8 mouse cellular contexts compared by ENCODE assay signal in genomic region chr11:103101866-103102501, GRCm38 (mm10). TPM values are rescaled to one million over a fixed set of nuclear protein-coding genes. Genes with fewer than 3 reads are reported as not detected.
DNase-seq lines count a peak whose midpoint lies in the region; ATAC-seq and TF ChIP-seq lines count a peak whose summit lies in the region.

No protein-coding gene starts in this region.

- no peaks in the 10 kb centered on the region for H3K36me3 ChIP-seq in thymus, adult 2 months (ENCODE audit: control insufficient read depth, insufficient read depth, low read length)
- no peaks in the 10 kb centered on the region for H3K36me3 ChIP-seq in hindbrain, postnatal 0 days (ENCODE audit: insufficient read depth, low read length)

- no peak for TF ChIP-seq POLR2A in thymus, adult 2 months (IDR thresholded peaks at IDR 0.05; ENCODE audit: control insufficient read depth, extremely low read depth, insufficient read depth, low read length, poor library complexity)

- TF ChIP-seq CTCF in thymus, adult 2 months (IDR thresholded peaks at IDR 0.05; ENCODE audit: borderline replicate concordance, control insufficient read depth, extremely low read depth, insufficient read depth, low read length, poor library complexity) = no peak
- no peak for TF ChIP-seq CTCF in gastrocnemius, adult 2 months (IDR thresholded peaks at IDR 0.05)
- TF ChIP-seq CTCF in hindbrain, postnatal 0 days (IDR thresholded peaks at IDR 0.05; ENCODE audit: low read depth) = no peak

- peaks cover 25% of the 10 kb centered on the region for H3K4me1 ChIP-seq in thymus, adult 2 months (replicated peaks; ENCODE audit: control insufficient read depth, insufficient read depth, low read length)
- no peaks in the 10 kb centered on the region for H3K4me1 ChIP-seq in hindbrain, postnatal 0 days (ENCODE audit: insufficient read depth, low read length)

- H3K27me3 ChIP-seq in thymus, adult 2 months (ENCODE audit: control insufficient read depth, insufficient read depth, low read length) = peaks cover 5% of the 10 kb centered on the region; the same call in 1 of the 2 replicates
- 0 out of 2 replicates have a peak, but pooled peaks cover 3% of the 10 kb centered on the region for H3K27me3 ChIP-seq in hindbrain, postnatal 0 days (ENCODE audit: insufficient read depth, low read length)

- no peak overlapping the region for H3K27ac ChIP-seq in thymus, adult 2 months (ENCODE audit: control insufficient read depth, insufficient read depth, low read length)
- peak overlapping the region; percentile 96 for H3K27ac ChIP-seq in gastrocnemius, adult 2 months
- H3K27ac ChIP-seq in hindbrain, postnatal 0 days = peak overlapping the region; percentile 20; the same call in 1 of the 2 replicates

- intact Hi-C loops in gastrocnemius, adult 2 months (cut with DNase I) = loop anchor here (1.0 to 5.0 kb wide), 3 partner anchors 40 to 225 kb away; no protein-coding TSS in a partner anchor
- intact Hi-C loops in left cerebral cortex, postnatal 25 days (cut with DNase I) = loop anchor here (1.0 to 2.0 kb wide), 3 partner anchors 13 to 225 kb away; no protein-coding TSS in a partner anchor

- no peaks in the 10 kb centered on the region for H3K9me3 ChIP-seq in hindbrain, postnatal 0 days (ENCODE audit: low read length)

- no peak for DNase-seq in thymus, adult 2 months
- no peak for DNase-seq in thymus, adult 18-20 months
- DNase-seq in cerebellum, postnatal 25 days = peak; percentile 77 to 84
- DNase-seq in gastrocnemius, adult 2 months = peak; percentile 87
- DNase-seq in hindbrain, postnatal 0 days (ENCODE audit: low spot score) = peak; percentile 71
- DNase-seq in left cerebral cortex, postnatal 25 days (ENCODE audit: low spot score in 2 of 2) = peak; percentile 77 to 90
- peak; percentile 55 to 66 for DNase-seq in spleen, postnatal 10 days (ENCODE audit: low spot score in 2 of 2)

- ATAC-seq in hindbrain, postnatal 0 days = peak; percentile 22
- 0 out of 2 replicates have a peak, but pooled peaks have one; percentile 4 for ATAC-seq in megakaryocyte-erythroid progenitor cell, adult 5-6 weeks (replicated peaks; ENCODE audit: low FRiP score, low TSS enrichment, poor library complexity, severe bottlenecking)

- 6% methylated on average over 30 of the region's 30 CpGs for WGBS in thymus, adult 2 months
- 3% methylated on average over 30 of the region's 30 CpGs for WGBS in hindbrain, postnatal 0 days

- H3K4me3 ChIP-seq in thymus, adult 2 months (ENCODE audit: control insufficient read depth, insufficient read depth, low read length) = peak overlapping the region; percentile 21
- H3K4me3 ChIP-seq in gastrocnemius, adult 2 months = peak overlapping the region; percentile 84
- H3K4me3 ChIP-seq in hindbrain, postnatal 0 days (ENCODE audit: low read length) = peak overlapping the region; percentile 47

- H3K9ac ChIP-seq in hindbrain, postnatal 0 days (replicated peaks; ENCODE audit: low read length) = peak overlapping the region; percentile 56

- peak overlapping the region; percentile 87 for H3K4me2 ChIP-seq in hindbrain, postnatal 0 days (ENCODE audit: low read depth, low read length)

RNA-seq across cellular contexts. Expression of gene Acbd4, which starts 0.5 kb away (rescaled TPM):
- polyA plus RNA-seq in thymus, adult 2 months (2012; rRNA removed) = 28.8 and 29.5 TPM in 2 replicates
- total RNA-seq in gastrocnemius, adult 2 months (2021) = 10 to 100 TPM; 24.2 to 28.6 TPM
- 13.2 and 19.0 TPM in 2 replicates for total RNA-seq in hindbrain, postnatal 0 days (2014; rRNA removed)
- 18.5 and 20.8 TPM in 2 replicates for polyA plus RNA-seq in hindbrain, postnatal 0 days (2015; fragmentation: Nextera tagmentation; extraction: Ambion mirVana)
- total RNA-seq in left cerebral cortex, postnatal 25 days (2021) = 10 to 100 TPM; 68.9 to 70.7 TPM
- 6.8 and 15.5 TPM in 2 replicates for total RNA-seq in megakaryocyte-erythroid progenitor cell, adult 5-6 weeks (2014; fragmentation: Nextera tagmentation)
- total RNA-seq in megakaryocyte-erythroid progenitor cell, adult 5-6 weeks (2017) = 10.8 and 11.4 TPM in 2 replicates

RNA-seq across cellular contexts. Expression of gene Plcd3, which starts 0.5 kb away (rescaled TPM):
- polyA plus RNA-seq in thymus, adult 2 months (2012; rRNA removed) = 3.9 and 5.4 TPM in 2 replicates
- total RNA-seq in gastrocnemius, adult 2 months (2021) = 1 to 10 TPM; 4.6 to 5.9 TPM
- 9.4 and 13.8 TPM in 2 replicates for total RNA-seq in hindbrain, postnatal 0 days (2014; rRNA removed)
- 3.9 and 4.8 TPM in 2 replicates for polyA plus RNA-seq in hindbrain, postnatal 0 days (2015; fragmentation: Nextera tagmentation; extraction: Ambion mirVana)
- total RNA-seq in left cerebral cortex, postnatal 25 days (2021) = 10 to 100 TPM; 13.3 to 13.8 TPM
- not detected in 2 replicates for total RNA-seq in megakaryocyte-erythroid progenitor cell, adult 5-6 weeks (2014; fragmentation: Nextera tagmentation)
- not detected in 2 replicates for total RNA-seq in megakaryocyte-erythroid progenitor cell, adult 5-6 weeks (2017)

RNA-seq across cellular contexts. Expression of gene Hexim1, which starts 14.0 kb away (rescaled TPM):
- polyA plus RNA-seq in thymus, adult 2 months (2012; rRNA removed) = 18.2 and 18.4 TPM in 2 replicates
- total RNA-seq in gastrocnemius, adult 2 months (2021) = 10 to 100 TPM; 18.6 to 21.8 TPM
- 15.1 and 15.8 TPM in 2 replicates for total RNA-seq in hindbrain, postnatal 0 days (2014; rRNA removed)
- polyA plus RNA-seq in hindbrain, postnatal 0 days (2015; fragmentation: Nextera tagmentation; extraction: Ambion mirVana) = 4.4 and 5.1 TPM in 2 replicates
- total RNA-seq in left cerebral cortex, postnatal 25 days (2021) = 10 to 100 TPM; 46.5 to 50.8 TPM
- 10.5 and 15.5 TPM in 2 replicates for total RNA-seq in megakaryocyte-erythroid progenitor cell, adult 5-6 weeks (2014; fragmentation: Nextera tagmentation)
- 22.8 and 32.0 TPM in 2 replicates for total RNA-seq in megakaryocyte-erythroid progenitor cell, adult 5-6 weeks (2017)

RNA-seq across cellular contexts. Expression of gene Hexim2, which starts 30.2 kb away (rescaled TPM):
- 4.9 and 6.9 TPM in 2 replicates for polyA plus RNA-seq in thymus, adult 2 months (2012; rRNA removed)
- 1 to 10 TPM; 2.0 to 3.6 TPM for total RNA-seq in gastrocnemius, adult 2 months (2021)
- 28.9 and 40.4 TPM in 2 replicates for total RNA-seq in hindbrain, postnatal 0 days (2014; rRNA removed)
- 30.2 and 30.7 TPM in 2 replicates for polyA plus RNA-seq in hindbrain, postnatal 0 days (2015; fragmentation: Nextera tagmentation; extraction: Ambion mirVana)
- 10 to 100 TPM; 11.7 to 13.6 TPM for total RNA-seq in left cerebral cortex, postnatal 25 days (2021)
- 4.1 and 12.1 TPM in 2 replicates for total RNA-seq in megakaryocyte-erythroid progenitor cell, adult 5-6 weeks (2014; fragmentation: Nextera tagmentation)
- 1.6 and 7.8 TPM in 2 replicates for total RNA-seq in megakaryocyte-erythroid progenitor cell, adult 5-6 weeks (2017)

Comparison
In these comparisons a context has a peak if more than half of its experiments do, and no peak if none do; other contexts are left out.
1. DNase-seq: peak in cerebellum, postnatal 25 days (2 of 2), gastrocnemius, adult 2 months (single experiment), hindbrain, postnatal 0 days (single experiment), left cerebral cortex, postnatal 25 days (2 of 2) and spleen, postnatal 10 days (2 of 2); none in thymus, adult 2 months (single experiment) and thymus, adult 18-20 months (0 of 2).
2. H3K4me3 ChIP-seq: peak in every context shown above with its lines; median percentile 84 in gastrocnemius, adult 2 months; 47 in hindbrain, postnatal 0 days; 21 in thymus, adult 2 months.